Mouse (Mus musculus): ENCODE results near the gene Tfb2m.

The Tfb2m gene

DNA sequence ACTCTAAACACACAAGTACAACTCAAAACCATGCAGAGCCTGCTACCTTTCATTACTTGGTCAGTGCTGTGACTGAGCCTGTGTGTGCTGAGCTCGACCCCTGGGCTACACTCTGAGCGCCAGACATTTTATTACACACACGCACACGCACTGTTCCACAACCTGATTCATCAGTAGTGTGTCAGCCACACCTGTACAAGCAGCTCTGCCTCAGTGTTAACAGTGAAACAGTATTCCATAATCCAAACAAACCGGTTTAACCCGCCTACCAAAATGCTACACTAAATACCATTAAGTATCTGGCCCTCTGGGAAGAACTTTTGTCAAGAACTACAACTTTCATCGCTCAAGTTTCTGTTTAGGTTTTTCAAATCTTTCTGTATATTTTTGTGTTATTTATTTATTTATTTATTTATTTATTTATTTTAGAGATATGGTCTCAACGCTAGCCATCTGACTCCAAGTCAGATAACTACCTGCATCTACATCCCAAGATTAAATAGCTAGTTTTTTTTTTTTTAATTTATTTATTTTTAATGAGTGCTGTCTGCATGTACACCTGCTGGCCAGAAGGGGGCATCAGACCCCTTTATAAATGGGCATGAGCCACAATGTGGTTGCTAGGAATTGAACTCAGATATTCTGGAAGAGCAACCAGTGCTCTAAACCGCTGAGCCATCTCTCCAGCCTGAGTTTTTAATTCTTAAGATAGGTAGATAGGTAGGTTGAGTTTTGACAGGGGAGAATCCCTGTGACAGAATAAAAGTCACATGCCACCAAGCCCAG lies 39.3 kb downstream of the Tfb2m start:
- DNase-seq (ENCODE audit: low spot score in 2 of 2) = peak in 1 of 2 experiments; percentile 23

DNA sequence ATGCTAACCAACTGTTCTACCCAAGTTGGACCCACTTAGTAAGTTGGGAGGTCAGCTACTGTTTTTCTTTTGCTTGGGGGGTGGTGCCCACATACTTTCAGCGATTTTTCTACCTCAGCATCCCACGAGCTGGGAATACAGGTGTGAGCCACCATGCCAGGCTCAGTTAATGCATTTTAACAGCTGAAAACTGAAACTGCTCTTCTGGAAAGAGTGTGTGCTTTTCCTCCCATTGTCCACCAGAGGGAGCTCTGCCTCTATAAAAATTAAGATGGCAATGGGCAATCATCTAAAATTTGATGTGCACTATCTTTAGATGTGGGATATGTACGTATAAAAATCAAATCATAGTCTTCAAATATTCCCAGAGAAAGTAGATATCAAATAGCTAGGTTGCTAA lies 43.5 kb downstream of the Tfb2m start:
- DNase-seq (ENCODE audit: low spot score in 2 of 2) = no peak

DNA sequence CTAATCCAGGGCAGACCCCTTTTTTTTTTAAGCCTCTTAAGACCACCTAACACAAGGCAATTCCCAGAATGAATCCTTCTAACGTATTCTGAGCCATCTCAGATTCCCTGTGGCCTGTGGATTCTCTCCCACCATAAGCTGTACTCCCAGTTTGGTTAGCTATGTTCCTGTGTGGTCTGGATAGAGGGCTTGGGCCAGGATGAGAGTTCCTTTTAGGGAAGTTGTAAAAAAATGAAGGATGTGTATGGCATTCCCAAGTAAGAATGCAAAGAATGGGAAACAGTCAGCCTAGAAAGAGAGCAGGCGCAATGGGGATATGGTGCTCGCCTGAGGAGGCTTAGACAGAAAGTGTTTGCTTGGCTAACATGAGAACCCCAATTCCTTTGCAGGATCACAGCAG lies 46.8 kb downstream of the Tfb2m start:
- DNase-seq (ENCODE audit: low spot score in 2 of 2) = no peak

DNA sequence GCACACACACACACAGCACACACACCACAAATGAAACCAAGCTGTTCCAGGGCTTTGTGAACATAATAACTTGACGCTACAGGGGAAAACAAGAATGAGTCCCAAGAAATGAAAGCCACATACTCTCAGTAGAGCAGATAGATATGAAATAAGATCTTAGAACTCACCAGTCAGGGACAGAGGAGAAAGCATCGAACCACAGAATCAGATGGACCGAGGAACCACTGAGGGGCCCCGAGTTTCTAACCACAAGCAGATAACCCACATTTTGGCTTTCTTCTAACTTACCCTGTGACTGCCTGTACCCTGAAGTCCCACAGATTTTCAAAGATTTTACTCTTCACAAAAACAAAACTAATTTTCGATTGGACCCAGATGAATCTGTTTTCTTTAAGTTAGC lies 53.2 kb downstream of the Tfb2m start:
- no peak for DNase-seq (ENCODE audit: low spot score in 2 of 2)

DNA sequence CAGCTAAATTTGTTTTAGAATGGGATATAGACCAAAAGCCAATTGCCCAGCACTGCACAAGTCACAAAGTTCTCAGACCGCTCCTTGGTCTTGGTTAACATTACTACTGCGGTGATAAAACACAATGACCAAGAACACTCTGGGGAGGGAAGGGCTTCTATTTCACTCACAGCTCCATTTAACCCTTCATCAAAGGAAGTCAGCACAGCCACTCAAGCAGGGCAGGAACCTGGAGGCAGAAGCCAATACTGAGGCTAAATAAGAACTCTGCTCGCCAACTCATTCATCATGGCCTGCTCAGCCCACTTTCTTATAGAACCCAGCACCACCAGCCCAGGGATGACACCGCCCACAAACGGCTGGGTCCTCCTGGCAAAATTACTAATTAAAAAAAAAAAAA lies 57.5 kb downstream of the Tfb2m start:
- DNase-seq (ENCODE audit: low spot score in 2 of 2) = no peak

DNA sequence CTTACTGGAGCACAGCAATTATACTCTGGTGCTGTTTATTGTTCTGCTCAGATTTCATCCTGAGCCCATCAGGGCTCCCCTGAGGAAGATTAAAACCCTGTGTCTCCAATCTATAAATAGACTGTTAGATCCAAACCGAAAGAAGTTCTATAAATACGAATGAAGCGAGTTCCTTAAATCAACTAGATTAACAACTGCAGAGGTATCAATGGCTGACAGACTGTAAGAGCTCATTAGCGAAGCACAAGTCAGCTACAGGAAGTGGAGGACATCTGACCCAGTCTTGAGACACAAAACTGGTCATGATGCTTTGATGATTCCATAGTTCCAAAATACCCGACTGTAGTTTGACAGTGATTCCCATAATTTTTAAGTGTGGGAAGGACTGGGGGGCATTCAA lies 58.1 kb downstream of the Tfb2m start:
- DNase-seq (ENCODE audit: low spot score in 2 of 2) = no peak

DNA sequence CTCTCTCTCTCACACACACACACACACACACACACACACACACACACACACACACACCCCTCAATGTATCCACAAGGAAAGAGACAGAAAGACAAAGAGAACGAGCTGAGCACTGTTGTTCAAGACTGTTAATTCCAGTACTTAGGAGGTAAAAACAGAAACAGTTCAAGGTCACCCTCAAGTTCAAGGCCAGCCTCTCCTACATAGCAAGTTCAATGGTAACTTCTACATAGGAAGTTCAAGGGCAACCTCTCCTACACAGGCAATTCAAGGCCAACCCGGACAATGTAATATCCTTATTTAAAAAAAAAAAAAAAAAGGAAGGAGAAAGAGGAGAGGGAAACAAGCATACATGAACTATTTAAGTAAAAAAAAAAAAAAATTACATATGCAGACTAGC lies 58.8 kb downstream of the Tfb2m start:
- no peak for DNase-seq (ENCODE audit: low spot score in 2 of 2)

DNA sequence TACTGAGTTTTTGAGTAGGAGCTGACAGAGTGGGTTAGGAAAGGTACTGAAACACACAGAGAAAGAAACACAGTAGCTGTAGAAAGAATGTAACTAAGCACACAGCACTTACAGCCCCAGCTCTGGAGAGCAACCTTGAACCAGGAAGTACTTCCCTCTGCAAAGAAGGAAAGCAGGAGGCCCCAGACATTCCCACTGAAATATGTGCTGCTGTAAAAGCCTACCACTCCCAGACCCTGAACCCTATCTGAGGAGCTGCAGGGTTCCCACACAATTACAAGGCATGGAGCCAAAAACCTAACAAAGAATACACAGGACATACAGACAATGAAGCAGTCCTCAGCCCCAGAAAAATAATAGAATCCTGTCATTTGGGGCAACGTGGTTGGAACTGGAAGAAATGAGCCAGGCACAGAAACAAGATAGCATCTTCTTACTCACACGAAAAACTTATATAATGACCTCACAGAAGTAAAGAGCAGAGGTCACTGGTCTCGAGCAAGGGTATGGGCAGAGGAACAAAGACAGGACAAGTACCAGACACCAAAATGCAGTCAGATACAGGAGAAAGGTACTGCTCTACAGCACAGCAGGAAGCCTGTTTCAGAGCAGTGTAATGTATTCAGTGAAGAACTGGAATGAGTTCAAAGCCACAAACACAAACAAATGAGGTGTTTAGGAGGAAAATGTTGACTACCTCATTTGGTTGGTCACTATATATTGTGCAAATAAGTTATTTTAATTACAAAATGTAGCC lies 60.1 kb downstream of the Tfb2m start:
- no peak for DNase-seq (ENCODE audit: low spot score in 2 of 2)

DNA sequence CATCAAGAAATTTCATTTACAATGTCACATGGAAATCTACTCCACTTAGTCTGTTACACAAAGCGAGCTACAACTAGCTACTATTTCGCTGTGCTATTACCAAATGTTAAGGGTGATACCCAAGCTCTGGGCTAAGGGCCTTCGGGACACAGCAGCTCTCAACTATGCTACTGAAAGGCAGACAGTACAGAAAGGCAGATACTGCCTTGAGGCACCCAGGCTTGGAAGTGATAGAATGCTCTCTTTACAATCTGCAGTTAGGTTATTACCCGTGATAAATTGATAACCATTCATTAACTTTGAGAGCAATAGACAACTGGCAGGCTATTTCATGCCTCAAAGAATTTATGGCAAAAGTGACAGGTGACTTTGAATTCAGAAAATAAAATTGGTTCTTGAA lies 65.2 kb downstream of the Tfb2m start:
- DNase-seq (ENCODE audit: low spot score in 2 of 2) = no peak

Measured in right cerebral cortex, adult 2 months (tissue).